Mouse (Mus musculus) hindbrain, embryonic 14.5 days (tissue): ENCODE measurements around the gene Wwox. TPM values are rescaled to one million over a fixed set of nuclear protein-coding genes. Genes with fewer than 3 reads are reported as not detected.

Experiments
- ATAC-seq: fragments of 200-750 bp; cut with Nextera tagmentation; 2 replicates; pipeline ENCODE4 v1.8.0; 2017; ENCODE audit warnings: moderate number of reproducible peaks, mild to moderate bottlenecking, moderate TSS enrichment, moderate library complexity; ENCODE audit not compliant: low FRiP score
- DNase-seq: peaks from one replicate; pipeline ENCODE4 v3.0.0-alpha.2; 2015; ENCODE audit warnings: low spot score
- H3K27ac ChIP-seq: fragments of 300-500 bp; sonication (generic); 2 replicates; pipeline ENCODE4 v1.5.1; 2014; ENCODE audit warnings: mild to moderate bottlenecking, moderate library complexity
- H3K27me3 ChIP-seq: fragments of 300-500 bp; sonication (generic); 2 replicates; pipeline ENCODE4 v1.6.1; 2014; ENCODE audit warnings: mild to moderate bottlenecking, low read length, mixed read lengths; ENCODE audit not compliant: control insufficient read depth, insufficient read depth
- H3K36me3 ChIP-seq: fragments of 300-500 bp; sonication (generic); replicated peaks from 2 replicates; pipeline ENCODE4 v1.6.1; 2014; ENCODE audit not compliant: control insufficient read depth, insufficient read depth
- H3K4me1 ChIP-seq: fragments of 300-500 bp; sonication (generic); replicated peaks from 2 replicates; pipeline ENCODE4 v1.6.1; 2014; ENCODE audit warnings: antibody characterized with exemption, low read length, mixed read lengths; ENCODE audit not compliant: control insufficient read depth, insufficient read depth
- H3K4me2 ChIP-seq: fragments of 300-500 bp; sonication (generic); replicated peaks from 2 replicates; pipeline ENCODE4 v1.6.1; 2014; ENCODE audit warnings: mild to moderate bottlenecking, moderate library complexity
- H3K4me3 ChIP-seq: fragments of 300-500 bp; sonication (generic); replicated peaks from 2 replicates; pipeline ENCODE4 v1.5.1; 2014; ENCODE audit warnings: mild to moderate bottlenecking, low read length
- H3K9ac ChIP-seq: fragments of 300-500 bp; sonication (generic); 2 replicates; pipeline ENCODE4 v1.6.1; 2014
- H3K9me3 ChIP-seq: fragments of 300-500 bp; sonication (generic); 2 replicates; pipeline ENCODE4 v1.6.1; 2016; ENCODE audit warnings: low read length; ENCODE audit not compliant: control insufficient read depth
- WGBS: fragments of 180-500 bp; shearing (Covaris S2); extraction: QIAGEN DNeasy Blood & Tissue Kit; methylation state at CpG from one replicate; pipeline ENCODE4 v1.1.7; 2014; 5-methylcytosine and 5-hydroxymethylcytosine counted together
- polyA plus RNA-seq: library from polyadenylated mRNA; unstranded; fragments of >200 nt; fragmentation: Nextera tagmentation; extraction: Ambion mirVana; gene quantifications from 2 replicates; pipeline ENCODE4 v1.2.1, GENCODE M21; 2014

Wwox gene
- polyA plus RNA-seq, 1 experiment from 2014 or later, result 12.7 TPM

GRCm38 (mm10) chr8:115066550-115067058 lies 627.1 kb downstream of the Wwox start:
- ATAC-seq (no peak), DNase-seq (no peak)
- Histone ChIP-seq H3K4me2 (no peak overlapping the region), H3K9me3 (no peaks in the 10 kb centered on the region), H3K27ac (no peak overlapping the region), H3K9ac (no peak overlapping the region), H3K27me3 (no peaks in the 10 kb centered on the region; the same call in 1 of the 2 replicates), H3K36me3 (no peaks in the 10 kb centered on the region), H3K4me3 (no peak overlapping the region), H3K4me1 (no peaks in the 10 kb centered on the region)
- WGBS, result 88% methylated on average over 8 of the region's 8 CpGs

GRCm38 (mm10) chr8:115068723-115069122 lies 629.3 kb downstream of the Wwox start:
- Histone ChIP-seq H3K9me3 (no peaks in the 10 kb centered on the region), H3K9ac (no peak overlapping the region), H3K27ac (no peak overlapping the region), H3K4me1 (no peaks in the 10 kb centered on the region), H3K36me3 (no peaks in the 10 kb centered on the region), H3K27me3 (no peaks in the 10 kb centered on the region; the same call in 1 of the 2 replicates), H3K4me3 (no peak overlapping the region), H3K4me2 (no peak overlapping the region)
- DNase-seq (no peak), ATAC-seq (no peak)
- 83% methylated on average over 5 of the region's 5 CpGs for WGBS

- 45% methylated on average over 3 of the region's 3 CpGs for WGBS
- H3K4me1 ChIP-seq, result no peaks in the 10 kb centered on the region
- no peak for ATAC-seq
- no peaks in the 10 kb centered on the region for H3K36me3 ChIP-seq
- H3K4me3 ChIP-seq, result no peak overlapping the region
- H3K9me3 ChIP-seq, result no peaks in the 10 kb centered on the region
- no peaks in the 10 kb centered on the region; the same call in 1 of the 2 replicates for H3K27me3 ChIP-seq
- H3K9ac ChIP-seq, result no peak overlapping the region
- H3K4me2 ChIP-seq, result no peak overlapping the region
- no peak overlapping the region for H3K27ac ChIP-seq
- DNase-seq, result no peak
These were observed 630.8 kb downstream of the Wwox start for GRCm38 (mm10) chr8:115070225-115070624.

GRCm38 (mm10) chr8:115071231-115071630 lies 631.8 kb downstream of the Wwox start:
- no peak for DNase-seq
- Histone ChIP-seq H3K4me1 (no peaks in the 10 kb centered on the region), H3K27me3 (no peaks in the 10 kb centered on the region; the same call in 1 of the 2 replicates), H3K4me2 (no peak overlapping the region), H3K4me3 (no peak overlapping the region), H3K9me3 (no peaks in the 10 kb centered on the region), H3K9ac (no peak overlapping the region), H3K36me3 (no peaks in the 10 kb centered on the region), H3K27ac (no peak overlapping the region)
- WGBS, result 92% methylated on average over 12 of the region's 12 CpGs
- no peak for ATAC-seq

GRCm38 (mm10) chr8:115078296-115078695 lies 638.8 kb downstream of the Wwox start:
- Histone ChIP-seq H3K4me2 (no peak overlapping the region), H3K4me1 (no peaks in the 10 kb centered on the region), H3K27me3 (no peaks in the 10 kb centered on the region), H3K9me3 (no peaks in the 10 kb centered on the region), H3K36me3 (no peaks in the 10 kb centered on the region), H3K4me3 (no peak overlapping the region), H3K9ac (no peak overlapping the region), H3K27ac (no peak overlapping the region)
- 74% methylated on average over 7 of the region's 7 CpGs for WGBS
- DNase-seq (no peak), ATAC-seq (no peak)

- Histone ChIP-seq H3K4me3 (no peak overlapping the region), H3K4me1 (no peaks in the 10 kb centered on the region), H3K27me3 (no peaks in the 10 kb centered on the region), H3K27ac (no peak overlapping the region), H3K9me3 (no peaks in the 10 kb centered on the region), H3K4me2 (no peak overlapping the region), H3K9ac (no peak overlapping the region), H3K36me3 (no peaks in the 10 kb centered on the region)
- no peak for ATAC-seq
- no peak for DNase-seq
- 54% methylated on average over 7 of the region's 7 CpGs for WGBS
These were observed 642.1 kb downstream of the Wwox start for GRCm38 (mm10) chr8:115081302-115082207.

GRCm38 (mm10) chr8:115088162-115088561 lies 648.7 kb downstream of the Wwox start:
- DNase-seq (no peak), ATAC-seq (no peak)
- Histone ChIP-seq H3K4me3 (no peak overlapping the region), H3K27ac (no peak overlapping the region), H3K27me3 (no peaks in the 10 kb centered on the region), H3K4me1 (no peaks in the 10 kb centered on the region), H3K9ac (no peak overlapping the region), H3K9me3 (peaks cover 4% of the 10 kb centered on the region; the same call in 1 of the 2 replicates), H3K36me3 (no peaks in the 10 kb centered on the region), H3K4me2 (no peak overlapping the region)

GRCm38 (mm10) chr8:115089744-115090143 lies 650.3 kb downstream of the Wwox start:
- no peak for DNase-seq
- 77% methylated on average over 7 of the region's 7 CpGs for WGBS
- Histone ChIP-seq H3K9ac (no peak overlapping the region), H3K27me3 (no peaks in the 10 kb centered on the region), H3K36me3 (no peaks in the 10 kb centered on the region), H3K4me2 (no peak overlapping the region), H3K27ac (no peak overlapping the region), H3K9me3 (peaks cover 4% of the 10 kb centered on the region; the same call in 1 of the 2 replicates), H3K4me1 (no peaks in the 10 kb centered on the region), H3K4me3 (no peak overlapping the region)
- no peak for ATAC-seq

GRCm38 (mm10) chr8:115090202-115090601 lies 650.7 kb downstream of the Wwox start:
- Histone ChIP-seq H3K27me3 (no peaks in the 10 kb centered on the region), H3K36me3 (no peaks in the 10 kb centered on the region), H3K4me1 (no peaks in the 10 kb centered on the region), H3K9me3 (peaks cover 4% of the 10 kb centered on the region; the same call in 1 of the 2 replicates), H3K4me2 (no peak overlapping the region), H3K27ac (no peak overlapping the region), H3K4me3 (no peak overlapping the region), H3K9ac (no peak overlapping the region)
- DNase-seq, result no peak
- no peak for ATAC-seq
- 85% methylated on average over 5 of the region's 5 CpGs for WGBS
